In genomic region chr8:125638411-125639058, GRCm38 (mm10) we compare ENCODE assay signal across 13 mouse cellular contexts. TPM values are rescaled to one million over a fixed set of nuclear protein-coding genes. Genes with fewer than 3 reads are reported as not detected.
DNase-seq lines count a peak whose midpoint lies in the region; ATAC-seq and TF ChIP-seq lines count a peak whose summit lies in the region.
"Had no signal": no experiment of that assay in that cellular context is flagged by ENCODE, and none has a peak within 500 bp of the region (broad histone marks: within the 10 kb centered on the region; RNA-seq: fewer than 3 reads in every experiment).

No protein-coding gene starts in this region.

- H3K27ac ChIP-seq in lung, embryonic 15.5 days = no peak overlapping the region
- no peak overlapping the region for H3K27ac ChIP-seq in kidney, postnatal 0 days
- H3K27ac ChIP-seq: left cerebral cortex, adult 2 months had no signal

- WGBS in lung, embryonic 15.5 days = 57% methylated on average over 6 of the region's 6 CpGs
- 58% methylated on average over 6 of the region's 6 CpGs for WGBS in kidney, postnatal 0 days

- H3K36me3 ChIP-seq in lung, embryonic 15.5 days = no peaks in the 10 kb centered on the region
- no peaks in the 10 kb centered on the region for H3K36me3 ChIP-seq in kidney, postnatal 0 days (ENCODE audit: insufficient read depth, low read length)

- H3K4me2 ChIP-seq in lung, embryonic 15.5 days = no peak overlapping the region
- no peak overlapping the region for H3K4me2 ChIP-seq in kidney, postnatal 0 days (ENCODE audit: low read length)

- no peak for TF ChIP-seq CTCF in kidney, postnatal 0 days (IDR thresholded peaks at IDR 0.05; ENCODE audit: low read depth)

- no peak overlapping the region for H3K9ac ChIP-seq in lung, embryonic 15.5 days
- H3K9ac ChIP-seq in kidney, postnatal 0 days (ENCODE audit: low read depth, low read length) = no peak overlapping the region

- no peak overlapping the region for H3K4me3 ChIP-seq in lung, embryonic 15.5 days
- H3K4me3 ChIP-seq in kidney, postnatal 0 days (replicated peaks; ENCODE audit: low read depth, low read length) = no peak overlapping the region
- H3K4me3 ChIP-seq: left cerebral cortex, adult 2 months had no signal

- ATAC-seq in lung, embryonic 15.5 days (ENCODE audit: borderline replicate concordance, extremely low read depth, low FRiP score, low TSS enrichment) = peak; percentile 62
- 0 out of 2 replicates have a peak, but pooled peaks have one; percentile 43 for ATAC-seq in kidney, postnatal 0 days (replicated peaks; ENCODE audit: low FRiP score, low read depth)
- ATAC-seq in activated CD4-positive, CD25-positive, alpha-beta regulatory T cell, adult 4 months = no peak
- ATAC-seq: hindbrain, embryonic 16.5 days had no signal

- H3K4me1 ChIP-seq in lung, embryonic 15.5 days = peaks cover 12% of the 10 kb centered on the region; the same call in 1 of the 2 replicates
- no peaks in the 10 kb centered on the region for H3K4me1 ChIP-seq in kidney, postnatal 0 days (replicated peaks; ENCODE audit: insufficient read depth, low read length)

- H3K27me3 ChIP-seq in lung, embryonic 15.5 days = no peaks in the 10 kb centered on the region
- H3K27me3 ChIP-seq in kidney, postnatal 0 days (ENCODE audit: insufficient read depth, low read length) = no peaks in the 10 kb centered on the region

- peak; percentile 5 for DNase-seq in embryo, embryonic 10 days (ENCODE audit: low spot score)
- DNase-seq in embryo, embryonic 11 days = no peak
- no peak for DNase-seq in lung, postnatal 25 days (ENCODE audit: low spot score)
- peak; percentile 78 for DNase-seq in kidney, postnatal 0 days (ENCODE audit: low spot score)
- peak; percentile 25 for DNase-seq in yolk sac, embryonic 10.5 days (ENCODE audit: low spot score)
- no peak for DNase-seq in urinary bladder, postnatal 14 days (ENCODE audit: low spot score)
- DNase-seq: adrenal gland, postnatal 14 days; liver; thymus, postnatal 4 days had no signal

- no peaks in the 10 kb centered on the region for H3K9me3 ChIP-seq in lung, embryonic 15.5 days
- H3K9me3 ChIP-seq in kidney, postnatal 0 days (replicated peaks; ENCODE audit: low read length) = no peaks in the 10 kb centered on the region

RNA-seq across cellular contexts. Expression of gene Map10, which starts 31.1 kb away (rescaled TPM):
- polyA plus RNA-seq in lung, embryonic 15.5 days (2015; fragmentation: Nextera tagmentation; extraction: Ambion mirVana) = 6.7 and 6.8 TPM in 2 replicates
- 4.7 and 5.3 TPM in 2 replicates for polyA plus RNA-seq in kidney, postnatal 0 days (2015; fragmentation: Nextera tagmentation; extraction: Ambion mirVana)
- polyA plus RNA-seq in activated CD4-positive, CD25-positive, alpha-beta regulatory T cell, adult 4 months (2017; shearing (Covaris generic)) = under 1 TPM; 0.17 to 0.46 TPM

Comparison
In these comparisons a context has a peak if more than half of its experiments do, and no peak if none do; other contexts are left out.
1. DNase-seq: peak in embryo, embryonic 10 days (single experiment), kidney, postnatal 0 days (single experiment) and yolk sac, embryonic 10.5 days (single experiment); none in embryo, embryonic 11 days (single experiment), lung, postnatal 25 days (single experiment) and urinary bladder, postnatal 14 days (single experiment).